Comparison of ENCODE assay signal across 9 mouse cellular contexts in the genomic region with DNA sequence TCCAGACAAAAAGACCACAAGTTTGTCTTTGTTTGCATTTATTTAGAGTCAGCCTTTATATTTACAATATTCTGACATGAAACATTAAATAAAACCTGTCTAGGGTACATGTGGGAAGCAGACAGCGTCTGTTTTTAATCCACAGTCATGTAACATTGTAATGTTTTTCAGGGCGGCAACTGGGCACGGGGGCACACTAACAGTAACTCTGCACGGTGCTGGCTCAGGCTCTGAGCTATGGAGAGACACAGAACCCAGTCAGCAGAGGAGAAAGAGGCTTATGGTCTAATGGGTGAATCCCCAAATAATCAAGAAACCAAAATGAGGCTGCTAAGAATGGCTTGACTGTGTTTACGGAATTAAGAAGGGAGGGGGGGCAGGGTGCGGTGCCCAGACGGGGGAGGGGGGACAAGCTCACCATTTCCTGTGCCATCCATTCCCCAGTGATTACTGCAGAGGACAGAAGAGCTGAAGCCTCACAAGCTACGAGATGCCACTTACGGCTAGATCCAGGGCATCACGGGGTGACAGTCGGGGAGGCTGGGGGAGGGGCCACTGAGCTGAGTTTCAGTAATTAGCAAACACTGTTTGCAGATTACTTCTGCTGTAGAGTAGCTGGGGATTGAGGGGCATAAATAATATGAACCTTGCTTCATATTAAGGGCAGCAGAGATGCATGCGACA.
DNase-seq lines count a peak whose midpoint lies in the region; ATAC-seq and TF ChIP-seq lines count a peak whose summit lies in the region.
"Had no signal": no experiment of that assay in that cellular context is flagged by ENCODE, and none has a peak within 500 bp of the region (broad histone marks: within the 10 kb centered on the region; RNA-seq: fewer than 3 reads in every experiment).

No protein-coding gene starts in this region.

- no peak overlapping the region for H3K9ac ChIP-seq in lung, embryonic 14.5 days
- H3K9ac ChIP-seq in forebrain, embryonic 12.5 days, result 0 out of 2 replicates have a peak overlapping the region, but pooled peaks have one; percentile 12
- H3K9ac ChIP-seq in limb, embryonic 14.5 days (ENCODE audit: low read depth, low read length, severe bottlenecking), result no peak overlapping the region

- WGBS in lung, embryonic 14.5 days, result 54% methylated on average over 12 of the region's 12 CpGs
- 50% methylated on average over 12 of the region's 12 CpGs for WGBS in forebrain, embryonic 12.5 days
- 33% methylated on average over 12 of the region's 12 CpGs for WGBS in limb, embryonic 14.5 days

- no peaks in the 10 kb centered on the region for H3K9me3 ChIP-seq in lung, embryonic 14.5 days (ENCODE audit: low read depth, low read length)
- no peaks in the 10 kb centered on the region for H3K9me3 ChIP-seq in forebrain, embryonic 12.5 days
- H3K9me3 ChIP-seq in limb, embryonic 14.5 days (ENCODE audit: control insufficient read depth, low read length), result no peaks in the 10 kb centered on the region

- H3K36me3 ChIP-seq in lung, embryonic 14.5 days (ENCODE audit: insufficient read depth), result peaks cover 77% of the 10 kb centered on the region
- peaks cover 64% of the 10 kb centered on the region for H3K36me3 ChIP-seq in forebrain, embryonic 12.5 days (replicated peaks)
- H3K36me3 ChIP-seq in limb, embryonic 14.5 days (ENCODE audit: control insufficient read depth, insufficient read depth, low read length), result peaks cover 86% of the 10 kb centered on the region

- intact Hi-C loops in heart, postnatal 14 days (cut with DNase I), result loop anchor here (5.0 kb wide), 1 partner anchor 37 kb away; no protein-coding TSS in a partner anchor

- ATAC-seq in lung, embryonic 14.5 days (ENCODE audit: insufficient read depth), result peak; percentile 35; the same call in 1 of the 2 replicates
- ATAC-seq in forebrain, embryonic 12.5 days (ENCODE audit: low FRiP score), result peak; percentile 62; the same call in 1 of the 2 replicates
- peak; percentile 24; the same call in 1 of the 2 replicates for ATAC-seq in limb, embryonic 14.5 days (ENCODE audit: low FRiP score, low read depth)
- no peak for ATAC-seq in erythroid progenitor cell, adult 5-6 weeks (replicated peaks; ENCODE audit: low FRiP score, poor library complexity, severe bottlenecking)

- H3K27me3 ChIP-seq in lung, embryonic 14.5 days (ENCODE audit: insufficient read depth, low read length), result no peaks in the 10 kb centered on the region
- H3K27me3 ChIP-seq in forebrain, embryonic 12.5 days, result no peaks in the 10 kb centered on the region
- no peaks in the 10 kb centered on the region for H3K27me3 ChIP-seq in limb, embryonic 14.5 days (ENCODE audit: control insufficient read depth, insufficient read depth, low read length)

- H3K27ac ChIP-seq in lung, embryonic 14.5 days (ENCODE audit: low read depth), result 0 out of 2 replicates have a peak overlapping the region, but pooled peaks have one; percentile 12
- peak overlapping the region; percentile 56; the same call in 1 of the 2 replicates for H3K27ac ChIP-seq in forebrain, embryonic 12.5 days
- H3K27ac ChIP-seq in limb, embryonic 14.5 days (replicated peaks; ENCODE audit: low read depth, low read length), result no peak overlapping the region; the same call in 1 of the 2 replicates

- TF ChIP-seq POLR2A in brain, embryonic 14.5 days (IDR thresholded peaks at IDR 0.05; ENCODE audit: borderline replicate concordance, extremely low read depth, insufficient read depth, insufficient read length, poor library complexity, severe bottlenecking), result no peak
- TF ChIP-seq POLR2A in limb, embryonic 14.5 days (IDR thresholded peaks at IDR 0.05; ENCODE audit: borderline replicate concordance, extremely low read depth, insufficient read depth, insufficient read length), result no peak

- TF ChIP-seq CTCF in lung, embryonic 14.5 days (IDR thresholded peaks at IDR 0.05; ENCODE audit: low read depth), result no peak
- no peak for TF ChIP-seq CTCF in brain, embryonic 14.5 days (IDR thresholded peaks at IDR 0.05; ENCODE audit: borderline replicate concordance, extremely low read depth, insufficient read depth, insufficient read length)

- no peak for DNase-seq in lung, embryonic 14.5 days
- DNase-seq in lung, postnatal 14 days, result no peak
- DNase-seq in brain, embryonic 14.5 days (ENCODE audit: low read depth), result peak; percentile 63
- DNase-seq in limb, embryonic 14.5 days (ENCODE audit: low spot score), result no peak
- no peak for DNase-seq in liver
- DNase-seq in heart, postnatal 14 days, result no peak
- DNase-seq: thymus, postnatal 36 days had no signal

- H3K4me1 ChIP-seq in lung, embryonic 14.5 days (ENCODE audit: insufficient read depth), result no peaks in the 10 kb centered on the region
- peaks cover 25% of the 10 kb centered on the region for H3K4me1 ChIP-seq in forebrain, embryonic 12.5 days
- H3K4me1 ChIP-seq in limb, embryonic 14.5 days (ENCODE audit: control insufficient read depth, insufficient read depth, low read length), result peaks cover 45% of the 10 kb centered on the region

- H3K4me3 ChIP-seq in lung, embryonic 14.5 days (ENCODE audit: low read depth, low read length), result no peak overlapping the region
- no peak overlapping the region for H3K4me3 ChIP-seq in forebrain, embryonic 12.5 days (replicated peaks)
- no peak overlapping the region for H3K4me3 ChIP-seq in limb, embryonic 14.5 days (replicated peaks; ENCODE audit: low read length)

- H3K4me2 ChIP-seq in lung, embryonic 14.5 days, result no peak overlapping the region
- H3K4me2 ChIP-seq in forebrain, embryonic 12.5 days, result no peak overlapping the region
- no peak overlapping the region for H3K4me2 ChIP-seq in limb, embryonic 14.5 days (replicated peaks; ENCODE audit: low read depth, low read length, severe bottlenecking)
